Mouse (Mus musculus) gastrocnemius, adult 18-20 months (tissue): ENCODE results near the gene Thnsl2. TPM values are rescaled to one million over a fixed set of nuclear protein-coding genes. Genes with fewer than 3 reads are reported as not detected.
A peak's percentile ranks its signal among the peaks of the same experiment; 100 is the strongest.

Experiments used
- DNase-seq: peaks from one replicate; pipeline ENCODE4 v3.0.0; 2021; ENCODE audit warnings: low spot score
- long read RNA-seq, 2 experiments: library from polyadenylated mRNA; stranded (forward); transcript quantifications; one replicate each; pipeline ENCODE4 v2.0.0; 2021
- total RNA-seq, 2 experiments: library from RNA; stranded (reverse); gene quantifications; 2 replicates each; pipeline ENCODE4 v1.2.3; 2021

The Thnsl2 gene
- total RNA-seq, result 1 to 10 TPM; 7.6 to 9.2 TPM
- long read RNA-seq, experiment 1, partial matches to known transcripts, result 1 of 3 reads
- long read RNA-seq, experiment 1, other reads (novel, unspliced or antisense), result 0 of 3 reads
- long read RNA-seq, experiment 2, partial matches to known transcripts, result 0 of 9 reads
- long read RNA-seq, experiment 2, other reads (novel, unspliced or antisense), result 3 of 9 reads

GRCm38 (mm10) chr6:71143894-71144455 is at the start of gene Thnsl2:
Gene Thnsl2 (minus strand): TSS chr6:71144439.
- DNase-seq, result peak; percentile 71

- DNase-seq, result no peak
These were observed 49.0 kb upstream of the Thnsl2 start for GRCm38 (mm10) chr6:71193151-71193740.

- no peak for DNase-seq
These were observed 46.3 kb upstream of the Thnsl2 start for GRCm38 (mm10) chr6:71190501-71190900.

- DNase-seq, result no peak
These were observed 45.3 kb upstream of the Thnsl2 start for GRCm38 (mm10) chr6:71189578-71189977.

GRCm38 (mm10) chr6:71184941-71185604 is 40.8 kb upstream of the Thnsl2 start:
- DNase-seq, result no peak

GRCm38 (mm10) chr6:71180596-71180995 is 36.4 kb upstream of the Thnsl2 start:
- no peak for DNase-seq

- DNase-seq, result no peak
These were observed 28.8 kb upstream of the Thnsl2 start for GRCm38 (mm10) chr6:71172812-71173580.

GRCm38 (mm10) chr6:71166551-71167169 is 22.4 kb upstream of the Thnsl2 start:
- DNase-seq, result no peak

- no peak for DNase-seq
These were observed 20.2 kb upstream of the Thnsl2 start for GRCm38 (mm10) chr6:71164394-71164793.

GRCm38 (mm10) chr6:71162269-71162668 is 18.0 kb upstream of the Thnsl2 start:
- no peak for DNase-seq

- no peak for DNase-seq
These were observed 17.1 kb upstream of the Thnsl2 start for GRCm38 (mm10) chr6:71161290-71161689.

GRCm38 (mm10) chr6:71156674-71157326 is 12.6 kb upstream of the Thnsl2 start:
- DNase-seq, result no peak

GRCm38 (mm10) chr6:71154861-71155260 is 10.6 kb upstream of the Thnsl2 start:
- no peak for DNase-seq

- DNase-seq, result no peak
These were observed 9.2 kb upstream of the Thnsl2 start for GRCm38 (mm10) chr6:71153486-71153885.

- no peak for DNase-seq
These were observed 6.9 kb upstream of the Thnsl2 start for GRCm38 (mm10) chr6:71151098-71151497.

- peak; percentile 57 for DNase-seq
These were observed 5.3 kb upstream of the Thnsl2 start for GRCm38 (mm10) chr6:71149534-71149933.

GRCm38 (mm10) chr6:71148336-71148735 is 4.1 kb upstream of the Thnsl2 start:
- DNase-seq, result no peak

- no peak for DNase-seq
These were observed 1.2 kb upstream of the Thnsl2 start for GRCm38 (mm10) chr6:71145288-71145989.

- DNase-seq, result no peak
These were observed 915 bp downstream of the Thnsl2 start for GRCm38 (mm10) chr6:71143154-71143893.
